In genomic region chr14:62555840-62556810, GRCm38 (mm10) we compare ENCODE assay signal across 9 mouse cellular contexts. TPM values are rescaled to one million over a fixed set of nuclear protein-coding genes. Genes with fewer than 3 reads are reported as not detected.
DNase-seq lines count a peak whose midpoint lies in the region; ATAC-seq and TF ChIP-seq lines count a peak whose summit lies in the region.
"Had no signal": no experiment of that assay in that cellular context is flagged by ENCODE, and none has a peak within 500 bp of the region (broad histone marks: within the 10 kb centered on the region; RNA-seq: fewer than 3 reads in every experiment).

No protein-coding gene starts in this region.

- no peak for TF ChIP-seq CTCF in cortical plate, adult 2 months (IDR thresholded peaks at IDR 0.05; ENCODE audit: extremely low read depth, insufficient read depth, low read length)

- peak overlapping the region; percentile 85 for H3K4me2 ChIP-seq in limb, embryonic 13.5 days (replicated peaks)
- peak overlapping the region; percentile 89 for H3K4me2 ChIP-seq in neural tube, embryonic 15.5 days

- no peaks in the 10 kb centered on the region for H3K36me3 ChIP-seq in limb, embryonic 13.5 days
- H3K36me3 ChIP-seq in neural tube, embryonic 15.5 days, result no peaks in the 10 kb centered on the region

- ATAC-seq in limb, embryonic 13.5 days (ENCODE audit: low FRiP score, low read depth), result peak; percentile 72
- peak; percentile 72 for ATAC-seq in neural tube, embryonic 15.5 days (ENCODE audit: low FRiP score)

- 12% methylated on average over 38 of the region's 38 CpGs for WGBS in limb, embryonic 13.5 days
- WGBS in neural tube, embryonic 15.5 days, result 6% methylated on average over 38 of the region's 38 CpGs

- no peaks in the 10 kb centered on the region for H3K9me3 ChIP-seq in limb, embryonic 13.5 days
- H3K9me3 ChIP-seq in neural tube, embryonic 15.5 days (replicated peaks), result no peaks in the 10 kb centered on the region

- peaks cover 6% of the 10 kb centered on the region for H3K4me1 ChIP-seq in cortical plate, adult 2 months (ENCODE audit: control insufficient read depth, insufficient read depth, low read length)
- H3K4me1 ChIP-seq in limb, embryonic 13.5 days, result peaks cover 6% of the 10 kb centered on the region; the same call in 1 of the 2 replicates
- H3K4me1 ChIP-seq in neural tube, embryonic 15.5 days, result peaks cover 42% of the 10 kb centered on the region

- H3K9ac ChIP-seq in limb, embryonic 13.5 days, result peak overlapping the region; percentile 75
- H3K9ac ChIP-seq in neural tube, embryonic 15.5 days (replicated peaks), result peak overlapping the region; percentile 71

- peak; percentile 31 to 37 for DNase-seq in left cerebral cortex, postnatal 25 days (ENCODE audit: low spot score in 2 of 2)
- no peak for DNase-seq in left cerebral cortex, adult 18-20 months (ENCODE audit: low spot score in 2 of 2)
- DNase-seq in heart, adult 9 months (ENCODE audit: low spot score in 2 of 2), result peak; percentile 16 to 43
- no peak for DNase-seq in adrenal gland, postnatal 36 days
- no peak for DNase-seq in gastrocnemius, adult 8-10 months (ENCODE audit: low spot score in 2 of 2)

- no peak for TF ChIP-seq POLR2A in cortical plate, adult 2 months (IDR thresholded peaks at IDR 0.05; ENCODE audit: extremely low read depth, insufficient read depth, low read length)

- H3K4me3 ChIP-seq in cortical plate, adult 2 months (ENCODE audit: insufficient read depth, low read length), result peak overlapping the region; percentile 66
- H3K4me3 ChIP-seq in limb, embryonic 13.5 days, result peak overlapping the region; percentile 69
- H3K4me3 ChIP-seq in neural tube, embryonic 15.5 days (replicated peaks), result peak overlapping the region; percentile 61

- H3K27me3 ChIP-seq in limb, embryonic 13.5 days, result peaks cover 63% of the 10 kb centered on the region
- peaks cover 3% of the 10 kb centered on the region; the same call in 1 of the 2 replicates for H3K27me3 ChIP-seq in neural tube, embryonic 15.5 days (replicated peaks)

- intact Hi-C loops in left cerebral cortex, postnatal 25 days (cut with DNase I), result loop anchor here (2.0 to 5.0 kb wide), 3 partner anchors 53 to 281 kb away; partner anchors contain the start of gene Wdfy2

- no peak overlapping the region for H3K27ac ChIP-seq in cortical plate, adult 2 months (ENCODE audit: insufficient read depth, low read length)
- H3K27ac ChIP-seq in limb, embryonic 13.5 days, result no peak overlapping the region
- H3K27ac ChIP-seq in neural tube, embryonic 15.5 days (replicated peaks), result peak overlapping the region; percentile 82
- H3K27ac ChIP-seq: macrophage had no signal

RNA-seq across cellular contexts. Expression of gene Fam124a, which starts 0.6 kb away (rescaled TPM):
- total RNA-seq in left cerebral cortex, postnatal 25 days (2021), result 10 to 100 TPM; 25.4 TPM
- 10 to 100 TPM; 20.8 to 23.3 TPM for total RNA-seq in left cerebral cortex, adult 18-20 months (2021)
- polyA plus RNA-seq in cortical plate, adult 2 months (2012; rRNA removed), result 25.9 and 26.4 TPM in 2 replicates
- 2.1 and 2.4 TPM in 2 replicates for polyA plus RNA-seq in limb, embryonic 13.5 days (2015; fragmentation: Nextera tagmentation; extraction: Ambion mirVana)
- polyA plus RNA-seq in neural tube, embryonic 15.5 days (2015; fragmentation: Nextera tagmentation; extraction: Ambion mirVana), result 58.4 and 71.2 TPM in 2 replicates
- total RNA-seq in adrenal gland, postnatal 36 days (2021), result 1 to 10 TPM; 1.2 to 3.7 TPM
- total RNA-seq in gastrocnemius, adult 8-10 months (2022), result 1 to 10 TPM in 3 of 4 experiments, under 1 TPM in 1; 0.94 to 2.3 (median 1.6) TPM

RNA-seq across cellular contexts. Expression of gene Gm4131, which starts 10.6 kb away (rescaled TPM):
- total RNA-seq in left cerebral cortex, postnatal 25 days (2021), result not detected
- not detected for total RNA-seq in left cerebral cortex, adult 18-20 months (2021)
- not detected in 2 replicates for polyA plus RNA-seq in cortical plate, adult 2 months (2012; rRNA removed)
- 0.20 TPM in 1 of 2 replicates, not detected in the other for polyA plus RNA-seq in limb, embryonic 13.5 days (2015; fragmentation: Nextera tagmentation; extraction: Ambion mirVana)
- 0.27 TPM in 2 replicates for polyA plus RNA-seq in neural tube, embryonic 15.5 days (2015; fragmentation: Nextera tagmentation; extraction: Ambion mirVana)
- total RNA-seq in adrenal gland, postnatal 36 days (2021), result not detected
- not detected for total RNA-seq in gastrocnemius, adult 8-10 months (2022)
- polyA plus RNA-seq: macrophage had no signal

Comparison
In these comparisons a context has a peak if more than half of its experiments do, and no peak if none do; other contexts are left out.
1. DNase-seq: peak in left cerebral cortex, postnatal 25 days (2 of 2) and heart, adult 9 months (2 of 2); none in left cerebral cortex, adult 18-20 months (0 of 2), adrenal gland, postnatal 36 days (0 of 2) and gastrocnemius, adult 8-10 months (0 of 2).
2. RNA of gene Fam124a, which starts 0.6 kb away (total RNA-seq): 25.4 TPM in left cerebral cortex, postnatal 25 days and 20.8 to 23.3 TPM in left cerebral cortex, adult 18-20 months; 1.2 to 3.7 TPM in adrenal gland, postnatal 36 days and 0.94 to 2.3 TPM in gastrocnemius, adult 8-10 months; every median in the first group is over 4 times any median in the second.
3. Peak in every context shown above with its lines, with median percentiles within 50 percentile points of each other: H3K4me3 ChIP-seq.